Mouse (Mus musculus) gastrocnemius, postnatal 36 days (tissue): ENCODE data around the gene Med16. TPM values are rescaled to one million over a fixed set of nuclear protein-coding genes. Genes with fewer than 3 reads are reported as not detected.

ENCODE experiments used
- DNase-seq, 2 experiments: peaks; one replicate each; pipeline ENCODE4 v3.0.0; 2022
- intact Hi-C: fragments of 180-260 bp; cut with DNase I; formaldehyde crosslinking; loops from one replicate; pipeline ENCODE4 v1.15.1; 2025
- total RNA-seq, 2 experiments: library from RNA; stranded (reverse); gene quantifications; 2 replicates each; pipeline ENCODE4 v1.2.3; 2021

The Med16 gene
- total RNA-seq, 2 experiments from 2014 or later: 27.5 to 35.3 TPM

DNA sequence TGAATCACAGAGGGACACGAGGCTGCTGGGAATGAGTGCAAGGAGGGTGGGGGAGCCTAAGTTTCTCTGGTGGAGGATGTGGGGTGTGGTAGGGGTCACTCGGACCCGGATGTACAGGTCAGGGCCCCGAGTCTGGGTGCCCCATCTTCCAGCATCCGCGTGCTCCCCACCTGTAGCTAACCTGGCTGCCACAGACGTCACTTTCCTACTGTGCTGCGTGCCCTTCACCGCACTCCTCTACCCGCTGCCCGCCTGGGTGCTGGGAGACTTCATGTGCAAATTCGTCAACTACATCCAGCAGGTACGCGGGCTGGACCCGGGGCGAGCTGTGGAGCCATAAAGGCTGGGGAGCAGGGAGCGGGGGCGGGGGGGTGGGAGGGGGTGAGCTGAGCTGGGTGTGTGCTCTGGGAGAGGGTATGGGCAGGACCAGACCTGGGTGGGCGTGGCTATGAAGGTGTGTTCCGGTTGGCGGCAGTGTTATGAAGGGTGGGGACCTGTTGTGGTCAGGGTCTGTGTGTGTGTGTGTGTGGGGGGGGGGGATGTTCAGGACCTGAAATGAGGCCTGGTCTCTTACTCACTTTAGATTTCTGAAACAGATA lies 10.6 kb upstream of the Med16 start:
- intact Hi-C loops: no loop called here
- DNase-seq: no peak

DNA sequence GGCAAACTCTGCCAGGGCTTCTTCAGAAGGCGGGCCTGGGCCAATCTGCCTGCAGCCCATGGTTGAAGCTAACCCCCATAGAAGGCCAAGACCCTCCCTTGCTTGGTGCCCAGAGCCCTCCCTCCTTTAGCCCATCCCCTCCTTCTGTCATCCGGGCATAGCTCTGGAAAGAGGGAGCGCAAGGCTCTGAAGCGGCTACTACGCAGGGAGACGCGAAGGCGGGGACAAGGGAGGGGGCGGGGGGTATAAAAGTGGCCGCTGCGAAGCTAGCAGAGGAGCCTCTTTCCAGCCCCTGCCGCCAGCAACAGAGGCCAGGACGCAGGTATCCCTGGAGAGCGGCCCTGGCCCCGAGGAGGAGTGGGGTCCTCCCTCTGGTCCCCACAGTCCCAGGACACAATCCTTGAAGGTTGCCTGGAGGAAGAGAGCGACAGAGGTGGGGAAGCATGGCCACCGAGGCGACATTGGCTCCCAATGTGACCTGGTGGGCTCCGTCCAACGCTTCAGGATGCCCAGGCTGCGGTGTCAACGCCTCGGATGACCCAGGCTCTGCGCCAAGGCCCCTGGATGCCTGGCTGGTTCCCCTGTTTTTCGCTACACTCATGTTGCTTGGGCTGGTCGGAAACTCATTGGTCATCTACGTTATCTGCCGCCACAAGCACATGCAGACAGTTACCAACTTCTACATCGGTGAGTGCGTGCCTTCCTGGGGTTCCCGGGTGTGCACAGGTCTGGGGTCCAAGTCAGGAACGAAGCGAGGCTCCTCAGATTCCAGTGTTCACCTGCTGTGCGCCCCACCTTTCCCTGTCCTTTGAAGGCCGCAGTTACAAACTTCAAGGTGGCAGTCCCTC lies 9.7 kb upstream of the Med16 start:
- DNase-seq: no peak
- intact Hi-C loops: no loop called here

DNA sequence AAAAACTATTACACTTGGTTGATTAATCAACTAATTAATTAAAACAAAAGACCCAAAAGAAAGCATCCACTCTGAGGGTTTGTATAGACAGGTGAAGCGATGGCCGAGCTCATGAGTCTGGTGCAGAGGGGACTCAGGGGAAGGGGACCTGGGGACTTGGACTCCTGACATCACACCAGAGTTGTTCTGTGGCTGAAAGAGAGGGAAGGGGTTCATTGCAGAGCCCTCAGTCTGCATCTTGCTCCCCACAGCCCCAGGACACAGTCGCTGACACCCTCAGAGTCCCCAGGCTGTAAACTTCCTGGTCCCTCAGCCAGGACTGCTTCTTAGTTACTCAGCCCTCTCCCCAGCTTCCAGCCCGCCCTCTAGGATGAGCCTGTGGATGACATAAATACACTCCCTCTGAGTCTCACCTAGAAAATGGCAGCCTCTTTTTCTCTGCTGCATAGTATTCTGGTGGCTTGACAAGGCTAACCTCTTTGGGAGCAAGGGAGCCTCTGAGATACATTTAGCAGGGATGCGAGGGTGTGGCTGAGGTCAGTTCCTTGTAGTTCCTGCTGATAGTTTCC lies 8.9 kb upstream of the Med16 start:
- intact Hi-C loops: no loop called here
- no peak for DNase-seq

DNA sequence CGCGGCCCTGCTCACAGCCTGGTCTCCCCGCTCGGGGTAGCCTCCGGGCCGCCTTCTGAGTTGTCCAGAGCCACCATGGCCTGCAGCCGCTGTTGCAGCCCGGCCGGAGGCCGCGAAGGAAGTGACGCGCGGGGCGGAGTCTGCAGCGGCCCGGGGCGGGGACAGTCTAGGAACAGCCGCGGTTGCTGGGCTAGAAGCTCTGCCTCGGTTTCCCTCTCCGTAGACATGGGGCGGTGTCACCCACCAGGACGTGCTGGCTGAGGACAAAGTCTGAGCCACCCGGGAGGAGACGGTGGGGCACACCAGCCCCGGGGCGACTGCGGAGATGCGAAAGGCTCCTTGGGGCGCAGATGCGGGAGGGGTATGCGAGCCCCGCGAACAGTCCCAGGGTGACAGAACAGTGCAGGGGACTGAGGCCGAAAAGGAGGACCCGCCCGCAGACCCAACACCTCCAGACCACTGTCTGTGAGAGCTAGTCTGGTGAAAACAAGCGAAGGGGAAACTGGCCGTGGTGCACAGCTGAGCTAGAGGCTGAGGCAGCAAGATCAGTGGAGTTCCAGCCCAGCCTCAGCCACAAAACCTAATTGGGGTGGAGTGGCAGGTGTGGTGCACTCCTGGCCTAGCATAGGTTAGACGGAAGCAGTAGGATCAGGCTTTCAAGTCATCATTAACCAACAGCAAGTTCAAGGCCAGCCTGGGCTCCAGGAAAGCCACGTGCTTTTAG lies 8.2 kb upstream of the Med16 start, which contains the start of gene Kiss1r:
Gene Kiss1r, plus strand, starts transcription at position 164 of the 724 bp plus-strand sequence.
- intact Hi-C loops: no loop called here
- peak; percentile 82 to 84 for DNase-seq

DNA sequence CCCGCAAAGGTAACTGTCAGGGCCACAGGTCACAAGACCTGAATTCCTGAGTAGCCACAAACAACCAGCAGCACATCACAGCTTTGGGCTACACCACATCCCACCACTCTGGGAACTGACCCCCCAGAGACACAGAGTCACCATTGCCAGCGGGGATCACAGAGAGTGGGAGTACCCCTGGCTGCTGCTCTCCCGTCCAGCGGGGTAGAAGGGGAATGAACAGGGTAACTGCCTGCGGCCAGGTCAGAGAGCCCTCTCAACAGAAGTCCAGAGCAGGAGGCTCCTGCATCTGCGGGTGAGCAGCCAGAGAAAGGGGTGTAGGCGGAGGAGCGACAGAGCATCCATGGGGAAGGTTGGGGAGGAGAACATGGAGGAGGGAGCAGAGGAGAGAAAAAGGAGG lies 7.4 kb upstream of the Med16 start:
- intact Hi-C loops: no loop called here

GRCm38 (mm10) chr10:79914948-79915596 lies 6.3 kb upstream of the Med16 start:
- intact Hi-C loops: no loop called here
- DNase-seq: no peak

More for the DNA sequence above, 7.4 kb upstream of the Med16 start:
- no peak for DNase-seq

GRCm38 (mm10) chr10:79914131-79914947 lies 5.6 kb upstream of the Med16 start:
- DNase-seq: no peak
- intact Hi-C loops: no loop called here

- intact Hi-C loops: no loop called here
- DNase-seq: no peak
Measured at GRCm38 (mm10) chr10:79912412-79912811, 3.7 kb upstream of the Med16 start.

- intact Hi-C loops: no loop called here
- no peak for DNase-seq
Measured at GRCm38 (mm10) chr10:79910556-79910955, 1.8 kb upstream of the Med16 start, which contains the start of gene Gm26602. TSS of gene Gm26602 (plus strand) at chr10:79910856.

DNA sequence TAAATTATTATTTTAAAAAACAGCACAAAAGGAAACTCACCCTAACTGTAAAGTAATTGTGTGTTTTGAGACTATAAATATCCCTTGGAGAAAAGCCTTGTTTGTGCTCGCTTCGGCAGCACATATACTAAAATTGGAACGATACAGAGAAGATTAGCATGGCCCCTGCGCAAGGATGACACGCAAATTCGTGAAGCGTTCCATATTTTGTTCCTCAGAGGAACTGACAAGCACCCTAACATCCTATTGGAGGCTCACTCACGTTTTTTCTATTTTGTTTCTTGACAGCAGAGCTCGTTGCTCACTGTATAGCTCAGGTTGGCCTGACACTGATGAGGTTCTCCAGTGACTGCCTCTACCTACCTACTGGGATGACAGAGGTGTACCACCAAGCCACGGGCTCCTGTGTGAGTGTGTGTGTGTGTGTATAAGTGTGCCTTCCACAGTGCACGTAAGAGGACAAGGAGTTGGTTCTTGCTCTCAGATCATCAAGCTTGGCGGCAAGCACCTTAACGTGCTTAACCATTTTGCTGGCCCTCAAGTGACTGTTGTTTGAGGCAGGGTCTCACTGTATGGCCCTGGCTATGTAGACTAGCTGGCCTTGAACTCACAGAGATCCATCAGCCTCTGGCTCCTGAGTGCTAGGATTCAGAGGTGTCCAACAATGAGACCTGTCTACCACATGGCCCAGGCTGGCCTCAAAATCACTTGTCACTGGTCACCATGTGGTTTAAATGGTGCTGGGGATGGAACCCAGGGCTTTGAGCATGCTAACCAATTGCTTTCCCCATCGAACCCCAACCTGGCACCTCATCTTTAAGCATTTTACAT lies 584 bp upstream of the Med16 start:
- intact Hi-C loops: no loop called here
- DNase-seq: no peak

DNA sequence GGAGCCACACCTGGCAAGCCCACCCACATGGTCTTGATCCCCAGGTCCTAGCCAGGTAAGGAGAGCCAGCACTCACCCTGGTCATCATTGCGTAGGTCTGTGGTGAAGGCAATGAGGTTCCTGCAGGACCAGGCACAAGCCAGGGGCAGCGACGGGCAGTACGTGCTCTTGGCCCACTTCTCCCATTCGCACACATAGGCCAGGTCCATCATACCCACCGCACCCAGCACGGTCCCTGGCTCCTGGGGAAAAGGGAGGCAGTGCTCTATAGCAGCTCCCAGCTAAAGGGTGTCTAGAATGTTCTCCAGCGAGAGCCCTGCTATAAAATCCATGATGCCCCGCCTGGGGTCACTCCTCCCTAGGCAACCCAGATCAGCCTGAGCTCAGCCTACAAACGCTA lies 1.3 kb downstream of the Med16 start:
- intact Hi-C loops: no loop called here
- DNase-seq: no peak

- DNase-seq: no peak
- intact Hi-C loops: no loop called here
Measured at GRCm38 (mm10) chr10:79906712-79907111, 2.0 kb downstream of the Med16 start.

GRCm38 (mm10) chr10:79900951-79901410 lies 7.7 kb downstream of the Med16 start:
- DNase-seq: no peak
- intact Hi-C loops: no loop called here

DNA sequence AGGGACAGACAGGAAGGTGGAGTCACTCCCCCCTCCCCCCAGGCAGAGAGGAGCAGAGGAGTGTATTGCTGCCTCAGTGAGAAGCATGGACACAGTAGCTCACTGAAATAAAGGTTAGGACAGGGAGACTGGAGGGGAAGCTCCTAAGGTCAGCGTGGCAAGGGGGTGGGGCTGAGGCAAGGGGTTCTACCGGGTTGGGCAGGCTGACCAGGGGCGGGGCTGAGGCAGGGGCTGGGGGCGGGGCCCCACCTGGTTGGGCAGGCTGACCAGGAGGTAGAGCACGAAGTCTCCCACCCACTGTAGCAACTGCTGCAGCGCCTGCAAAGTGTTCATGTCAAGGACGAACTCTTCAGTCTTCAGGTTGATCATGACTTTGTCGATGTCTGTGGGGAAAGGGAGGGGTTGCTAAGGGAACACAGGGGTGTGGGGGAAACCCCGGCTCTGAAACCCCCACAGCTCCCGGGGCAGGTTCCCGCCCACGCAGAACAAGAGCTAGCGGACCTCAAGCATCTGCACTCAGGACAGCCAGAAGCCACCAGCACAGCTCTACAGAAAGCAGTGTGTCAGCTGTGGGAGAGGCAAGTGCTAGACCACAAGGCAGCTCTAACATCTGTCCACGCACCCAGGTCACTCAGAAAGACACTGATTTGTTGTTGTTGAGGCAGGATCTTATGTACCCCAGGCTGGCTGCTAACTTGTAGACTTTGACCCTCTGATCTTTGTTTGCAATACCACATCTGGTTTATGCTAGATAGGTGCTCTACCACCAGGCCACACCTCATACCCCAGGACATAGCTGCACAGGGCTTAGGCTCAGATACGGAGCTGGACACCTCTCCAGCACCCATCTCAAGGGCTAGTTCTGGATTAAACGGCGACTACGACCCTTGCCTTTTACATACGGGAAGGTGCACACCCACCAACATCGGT lies 11.1 kb downstream of the Med16 start:
- intact Hi-C loops: no loop called here
- no peak for DNase-seq

DNA sequence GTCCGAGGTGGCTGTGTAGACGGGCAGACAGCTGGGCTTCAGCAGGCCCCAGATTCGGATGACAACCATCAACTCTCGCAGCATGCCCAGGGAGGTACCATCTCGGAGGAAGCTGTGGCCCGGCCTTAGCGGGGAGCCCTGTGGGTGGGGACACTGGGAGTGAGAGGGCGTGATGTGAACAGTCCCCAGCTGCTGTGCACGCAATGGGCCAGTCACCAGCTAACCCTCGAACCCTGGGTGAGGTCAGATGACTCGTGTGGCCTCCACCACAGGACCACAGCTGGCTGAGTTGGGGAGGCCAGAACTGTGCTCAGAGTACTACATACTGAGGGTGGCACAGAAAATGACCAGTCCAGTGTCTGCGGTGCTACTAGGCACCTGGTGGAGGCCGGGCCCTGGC lies 11.9 kb downstream of the Med16 start:
- intact Hi-C loops: no loop called here
- DNase-seq: no peak

- DNase-seq: no peak
- intact Hi-C loops: no loop called here
Measured at GRCm38 (mm10) chr10:79896306-79896705, 12.4 kb downstream of the Med16 start.

DNA sequence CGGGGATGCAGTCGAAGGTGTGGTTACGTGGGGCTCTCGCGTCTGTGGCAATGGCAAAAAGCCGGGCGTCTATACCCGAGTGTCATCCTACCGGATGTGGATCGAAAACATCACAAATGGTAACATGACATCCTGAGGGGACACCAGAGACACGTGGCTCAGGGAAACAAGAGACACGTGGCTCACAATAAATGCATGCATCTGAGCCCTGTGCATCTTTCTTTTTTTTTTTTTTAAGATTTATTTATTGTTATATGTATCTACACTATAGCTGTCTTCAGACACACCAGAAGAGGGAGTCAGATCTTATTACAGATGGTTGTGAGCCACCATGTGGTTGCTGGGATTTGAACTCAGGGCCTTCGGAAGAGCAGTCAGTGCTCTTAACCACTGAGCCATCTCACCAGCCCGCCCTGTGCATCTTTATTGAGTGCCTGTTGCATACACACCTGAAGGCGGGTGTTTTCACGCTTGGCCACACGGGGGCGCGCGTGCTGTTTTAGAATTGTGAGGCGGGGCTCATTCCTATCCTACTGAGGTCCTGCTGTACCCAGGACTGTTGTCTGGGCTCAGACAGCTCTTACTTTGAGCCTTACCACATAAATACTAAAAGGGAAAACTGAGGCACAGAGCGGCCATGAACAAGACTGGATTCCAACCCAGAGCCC lies 16.1 kb downstream of the Med16 start:
- peak; percentile 67 to 70 for DNase-seq
- intact Hi-C loops: loop anchor here (1.0 kb wide), 1 partner anchor 32 kb away; no protein-coding TSS in a partner anchor
